Mouse (Mus musculus) forebrain, embryonic 15.5 days (tissue): Measurements from ENCODE around the gene Sapcd2. TPM values are rescaled to one million over a fixed set of nuclear protein-coding genes. Genes with fewer than 3 reads are reported as not detected.
A peak's percentile ranks its signal among the peaks of the same experiment; 100 is the strongest.

ENCODE experiments used
- ATAC-seq: fragments of 200-750 bp; cut with Nextera tagmentation; replicated peaks from 2 replicates; pipeline ENCODE4 v1.8.0; 2017; ENCODE audit warnings: mild to moderate bottlenecking, moderate TSS enrichment, moderate library complexity
- H3K27ac ChIP-seq: fragments of 300-500 bp; sonication (generic); replicated peaks from 2 replicates; pipeline ENCODE4 v1.5.1; 2015; ENCODE audit warnings: mild to moderate bottlenecking, inconsistent platforms
- H3K27me3 ChIP-seq: fragments of 300-500 bp; sonication (generic); 2 replicates; pipeline ENCODE4 v1.6.1; 2015; ENCODE audit warnings: inconsistent platforms
- H3K36me3 ChIP-seq: fragments of 300-500 bp; sonication (generic); 2 replicates; pipeline ENCODE4 v1.6.1; 2015; ENCODE audit warnings: mild to moderate bottlenecking, inconsistent platforms
- H3K4me1 ChIP-seq: fragments of 300-500 bp; sonication (generic); 2 replicates; pipeline ENCODE4 v1.6.1; 2015; ENCODE audit warnings: inconsistent platforms
- H3K4me2 ChIP-seq: fragments of 300-500 bp; sonication (generic); replicated peaks from 2 replicates; pipeline ENCODE4 v1.6.1; 2015; ENCODE audit warnings: mild to moderate bottlenecking, inconsistent platforms
- H3K4me3 ChIP-seq: fragments of 300-500 bp; sonication (generic); 2 replicates; pipeline ENCODE4 v1.5.1; 2015; ENCODE audit warnings: mild to moderate bottlenecking, inconsistent platforms
- H3K9ac ChIP-seq: fragments of 300-500 bp; sonication (generic); replicated peaks from 2 replicates; pipeline ENCODE4 v1.6.1; 2015; ENCODE audit warnings: mild to moderate bottlenecking, inconsistent platforms
- H3K9me3 ChIP-seq: fragments of 300-500 bp; sonication (generic); 2 replicates; pipeline ENCODE4 v1.6.1; 2016; ENCODE audit warnings: inconsistent platforms
- WGBS: fragments of 180-500 bp; shearing (Covaris S2); methylation state at CpG from one replicate; pipeline ENCODE4 v1.1.7; 2015; ENCODE audit warnings: mixed read lengths; 5-methylcytosine and 5-hydroxymethylcytosine counted together
- polyA plus RNA-seq: library from polyadenylated mRNA; unstranded; fragments of >200 nt; fragmentation: Nextera tagmentation; extraction: Ambion mirVana; gene quantifications from 2 replicates; pipeline ENCODE4 v1.2.1, GENCODE M21; 2015

Sapcd2 gene
- polyA plus RNA-seq, 1 experiment from 2014 or later, result 32.6 TPM

DNA sequence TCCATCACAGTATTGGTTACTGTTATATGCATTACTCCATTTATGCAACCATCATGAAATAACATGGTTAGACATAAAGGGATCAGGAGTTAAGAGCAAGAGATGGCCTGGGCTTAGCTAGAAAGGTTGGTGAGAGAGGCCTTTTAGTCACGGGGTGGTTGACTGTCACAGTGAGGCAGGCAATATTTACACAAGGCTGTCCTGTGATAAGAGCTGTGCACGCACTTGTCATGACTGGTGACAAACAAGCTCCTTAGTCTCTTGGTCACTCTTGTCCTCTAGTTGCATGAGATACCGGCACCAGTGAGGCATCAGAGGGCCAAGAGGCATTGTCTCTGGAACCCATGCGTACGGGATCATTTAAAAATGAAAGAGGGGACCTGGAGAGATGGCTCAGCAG lies 12.4 kb downstream of the Sapcd2 start:
- Histone ChIP-seq H3K9ac (no peak overlapping the region), H3K27me3 (no peaks in the 10 kb centered on the region), H3K4me2 (no peak overlapping the region), H3K9me3 (no peaks in the 10 kb centered on the region), H3K36me3 (no peaks in the 10 kb centered on the region), H3K4me3 (no peak overlapping the region), H3K27ac (no peak overlapping the region), H3K4me1 (no peaks in the 10 kb centered on the region)
- WGBS, result 88% methylated on average over 5 of the region's 5 CpGs
- no peak for ATAC-seq

DNA sequence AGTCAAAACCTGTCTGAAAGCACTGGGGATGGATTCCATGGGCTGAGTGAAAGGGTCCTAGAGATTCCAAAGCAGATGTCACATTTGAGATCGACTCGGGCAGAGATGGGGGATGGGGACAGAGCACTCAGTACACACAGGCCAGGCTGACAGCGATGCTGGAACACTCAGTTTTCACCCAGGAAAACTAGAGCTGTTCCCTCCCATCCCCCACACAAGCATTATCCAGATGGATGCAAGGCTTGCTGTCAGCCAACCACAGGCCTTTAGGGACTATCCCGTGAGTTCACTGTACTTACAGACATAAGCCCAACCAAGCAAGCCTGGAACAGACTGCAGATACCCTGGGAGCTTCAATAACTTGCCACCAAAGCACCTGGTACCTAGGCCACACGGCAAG lies 19.1 kb downstream of the Sapcd2 start:
- WGBS, result 75% methylated on average over 5 of the region's 5 CpGs
- Histone ChIP-seq H3K4me1 (peaks cover 18% of the 10 kb centered on the region), H3K9me3 (no peaks in the 10 kb centered on the region), H3K36me3 (no peaks in the 10 kb centered on the region), H3K4me2 (no peak overlapping the region), H3K4me3 (no peak overlapping the region), H3K27ac (no peak overlapping the region), H3K9ac (no peak overlapping the region), H3K27me3 (peaks cover 13% of the 10 kb centered on the region)
- no peak for ATAC-seq

DNA sequence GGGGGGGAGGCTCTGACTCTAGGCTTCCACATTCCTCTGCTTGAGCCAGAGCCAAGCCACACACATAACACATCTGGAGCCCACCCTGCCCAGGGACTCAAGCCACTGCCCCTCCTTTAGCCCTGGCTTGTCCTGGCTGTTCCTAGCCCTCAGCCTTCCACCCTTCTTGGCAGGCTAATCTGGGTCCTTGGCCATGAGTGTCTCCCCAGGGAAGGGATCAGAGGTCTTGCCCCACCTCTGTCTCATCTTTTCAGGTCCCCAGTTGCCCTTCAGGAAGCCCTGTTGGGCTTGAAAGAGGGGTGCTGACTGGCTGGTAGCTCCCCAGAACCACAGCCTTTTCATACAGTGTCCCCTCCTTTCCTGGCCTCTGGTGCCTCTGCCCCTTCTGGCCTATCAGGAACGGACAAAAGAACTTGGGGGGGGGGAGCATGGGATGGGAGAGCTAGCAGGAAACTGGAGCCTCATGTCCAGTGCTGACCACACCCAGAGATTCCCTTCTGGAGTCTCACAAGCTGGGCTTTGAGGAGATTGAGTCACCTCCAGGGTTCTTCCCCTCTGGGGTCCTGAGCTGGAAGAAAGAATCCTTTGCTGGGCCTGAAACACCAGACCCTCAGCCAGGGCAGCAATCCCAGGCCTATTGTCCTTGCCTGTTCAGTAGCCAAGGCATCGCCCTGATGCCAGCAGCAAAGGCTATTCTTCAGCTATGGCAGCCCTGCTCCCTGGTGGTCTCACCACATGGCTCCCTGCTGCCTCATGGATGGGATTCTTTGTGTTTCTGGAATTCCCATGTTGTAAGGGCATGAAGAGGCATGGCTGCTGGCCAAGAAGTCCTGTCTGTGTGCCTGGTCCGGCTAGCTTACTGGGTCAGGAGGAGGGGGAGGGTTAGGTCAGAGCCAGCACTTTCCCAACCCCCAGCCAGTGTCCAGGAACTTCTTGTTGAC lies 22.4 kb downstream of the Sapcd2 start:
- 19% methylated on average over 3 of the region's 3 CpGs for WGBS
- peak overlapping the region; percentile 40; the same call in 1 of the 2 replicates for H3K27ac ChIP-seq
- H3K9me3 ChIP-seq, result no peaks in the 10 kb centered on the region
- H3K4me2 ChIP-seq, result no peak overlapping the region
- H3K9ac ChIP-seq, result no peak overlapping the region
- peaks cover 45% of the 10 kb centered on the region for H3K27me3 ChIP-seq
- H3K4me1 ChIP-seq, result peaks cover 21% of the 10 kb centered on the region
- no peaks in the 10 kb centered on the region for H3K36me3 ChIP-seq
- no peak overlapping the region for H3K4me3 ChIP-seq
- peak; percentile 87 for ATAC-seq

DNA sequence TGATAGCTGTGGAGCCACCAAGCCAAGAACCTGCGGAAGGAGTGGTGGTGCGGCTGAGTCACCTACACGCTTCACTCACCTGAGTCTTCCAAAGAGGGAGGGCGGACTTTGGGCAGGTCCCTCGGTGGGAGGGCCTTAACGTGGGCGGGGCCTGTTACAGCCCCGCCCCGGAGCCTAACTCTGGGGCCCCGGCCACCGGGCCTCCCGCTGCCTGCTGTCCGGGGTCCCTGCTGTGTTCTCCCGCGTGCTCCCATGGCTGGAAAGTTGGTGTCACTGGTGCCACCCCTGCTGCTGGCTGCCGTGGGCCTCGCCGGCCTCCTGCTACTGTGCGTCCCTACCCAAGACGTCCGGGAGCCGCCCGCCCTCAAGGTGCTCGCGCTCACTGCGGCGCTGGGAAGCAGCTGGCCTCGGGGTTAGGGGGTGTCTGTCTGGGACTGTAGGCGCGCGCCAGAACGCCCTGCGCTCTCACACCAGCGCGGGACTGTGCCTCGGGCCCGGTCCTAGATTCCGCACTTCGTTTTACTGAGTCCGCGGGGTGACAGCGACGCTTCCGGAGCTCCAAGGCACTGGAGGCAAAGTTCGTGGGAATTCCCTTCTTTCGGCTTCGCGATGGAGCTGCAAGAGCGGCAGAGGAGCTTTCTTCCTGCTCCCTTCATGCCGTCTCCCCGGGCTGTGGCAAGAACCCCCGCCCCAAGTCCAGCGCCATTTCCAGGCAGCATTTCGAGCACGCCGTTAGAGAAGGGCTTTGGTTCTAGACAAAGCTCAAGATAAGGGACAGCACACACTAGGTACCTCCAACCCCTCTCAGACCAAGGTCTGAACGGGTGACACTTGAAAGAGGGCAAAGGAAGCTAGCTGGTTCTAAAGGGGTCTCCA lies 23.8 kb downstream of the Sapcd2 start, which contains the start of gene Entpd2:
Gene Entpd2 (plus strand): TSS at position 154 of the 876 bp plus-strand sequence.
- Histone ChIP-seq H3K27me3 (peaks cover 52% of the 10 kb centered on the region), H3K36me3 (no peaks in the 10 kb centered on the region), H3K4me3 (peak within 1 kb of the TSS; percentile 36), H3K9me3 (no peaks in the 10 kb centered on the region), H3K9ac (peak within 1 kb of the TSS; percentile 26), H3K4me2 (peak within 1 kb of the TSS; percentile 53), H3K27ac (0 out of 2 replicates have a peak within 1 kb of the TSS, but pooled peaks have one; percentile 40), H3K4me1 (peaks cover 27% of the 10 kb centered on the region)
- 2% methylated on average over 57 of the region's 57 CpGs for WGBS
- ATAC-seq, result no peak

DNA sequence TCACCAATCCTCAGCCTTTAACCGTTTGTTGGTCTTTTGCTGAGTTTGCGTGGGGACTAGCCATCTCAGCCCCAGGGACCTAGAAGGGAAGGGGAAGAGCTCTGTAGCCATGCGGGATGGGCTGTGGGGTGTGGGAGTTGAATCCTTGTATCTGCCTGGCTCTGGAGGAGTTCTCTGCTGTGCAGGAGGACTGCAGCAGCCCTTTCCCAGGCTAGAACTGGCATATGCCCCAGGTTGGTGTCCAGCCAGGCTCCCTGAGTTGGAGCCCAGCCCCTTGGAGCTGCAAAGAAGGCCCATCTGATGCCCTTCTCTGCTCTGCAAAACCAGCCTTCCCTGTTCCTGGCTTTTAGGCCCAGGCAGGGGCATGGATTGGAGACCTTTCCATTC lies 24.5 kb downstream of the Sapcd2 start:
- Histone ChIP-seq H3K9ac (no peak overlapping the region), H3K36me3 (no peaks in the 10 kb centered on the region), H3K27me3 (peaks cover 52% of the 10 kb centered on the region), H3K4me1 (peaks cover 28% of the 10 kb centered on the region), H3K4me2 (0 out of 2 replicates have a peak overlapping the region, but pooled peaks have one; percentile 53), H3K27ac (no peak overlapping the region), H3K4me3 (peak overlapping the region; percentile 36), H3K9me3 (no peaks in the 10 kb centered on the region)
- WGBS, result 26% methylated on average over 3 of the region's 3 CpGs
- ATAC-seq, result no peak

DNA sequence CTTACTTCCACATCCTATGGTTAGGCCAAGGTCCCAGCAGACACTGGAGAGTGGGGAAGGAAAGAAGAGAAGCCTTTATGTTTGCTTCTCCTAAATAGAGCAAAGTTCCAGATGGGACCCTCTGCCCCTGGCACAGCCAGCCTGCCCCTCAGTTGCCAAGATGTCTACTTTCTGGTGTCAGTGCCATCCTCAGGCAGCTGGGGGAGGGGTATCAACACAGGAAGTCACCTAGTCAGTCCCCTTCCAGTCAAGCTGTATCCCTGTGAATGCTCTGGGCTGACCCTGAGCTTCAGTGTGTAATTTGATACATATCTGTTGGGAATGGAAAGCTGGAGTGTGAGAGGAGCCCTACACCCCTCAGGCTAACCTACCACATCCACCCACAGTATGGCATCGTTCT lies 24.9 kb downstream of the Sapcd2 start:
- ATAC-seq, result no peak
- no peak overlapping the region for H3K9ac ChIP-seq
- H3K4me3 ChIP-seq, result no peak overlapping the region
- 85% methylated on average over 1 of the region's 1 CpGs for WGBS
- no peaks in the 10 kb centered on the region for H3K9me3 ChIP-seq
- no peak overlapping the region for H3K27ac ChIP-seq
- H3K27me3 ChIP-seq, result peaks cover 52% of the 10 kb centered on the region
- H3K4me2 ChIP-seq, result no peak overlapping the region
- H3K36me3 ChIP-seq, result no peaks in the 10 kb centered on the region
- peaks cover 28% of the 10 kb centered on the region for H3K4me1 ChIP-seq

DNA sequence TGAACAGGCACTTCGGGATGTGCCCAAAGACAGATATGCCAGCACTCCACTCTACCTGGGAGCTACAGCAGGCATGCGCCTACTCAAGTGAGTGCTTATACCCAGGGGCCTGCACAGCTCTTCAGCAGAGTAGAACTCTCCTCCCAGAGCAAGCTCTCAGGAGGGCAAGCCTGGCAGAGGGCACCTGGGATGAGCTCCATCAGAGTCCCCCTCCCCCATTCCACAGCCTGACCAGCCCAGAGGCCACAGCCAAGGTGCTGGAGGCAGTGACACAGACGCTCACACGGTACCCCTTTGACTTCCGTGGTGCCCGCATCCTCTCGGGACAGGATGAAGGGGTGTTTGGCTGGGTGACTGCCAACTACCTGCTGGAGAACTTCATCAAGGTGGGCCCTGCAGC lies 25.9 kb downstream of the Sapcd2 start:
- no peak overlapping the region for H3K9ac ChIP-seq
- peaks cover 52% of the 10 kb centered on the region for H3K27me3 ChIP-seq
- no peak overlapping the region for H3K4me3 ChIP-seq
- peaks cover 33% of the 10 kb centered on the region for H3K4me1 ChIP-seq
- H3K27ac ChIP-seq, result no peak overlapping the region
- 93% methylated on average over 7 of the region's 7 CpGs for WGBS
- no peak for ATAC-seq
- no peaks in the 10 kb centered on the region for H3K36me3 ChIP-seq
- no peak overlapping the region for H3K4me2 ChIP-seq
- H3K9me3 ChIP-seq, result no peaks in the 10 kb centered on the region

DNA sequence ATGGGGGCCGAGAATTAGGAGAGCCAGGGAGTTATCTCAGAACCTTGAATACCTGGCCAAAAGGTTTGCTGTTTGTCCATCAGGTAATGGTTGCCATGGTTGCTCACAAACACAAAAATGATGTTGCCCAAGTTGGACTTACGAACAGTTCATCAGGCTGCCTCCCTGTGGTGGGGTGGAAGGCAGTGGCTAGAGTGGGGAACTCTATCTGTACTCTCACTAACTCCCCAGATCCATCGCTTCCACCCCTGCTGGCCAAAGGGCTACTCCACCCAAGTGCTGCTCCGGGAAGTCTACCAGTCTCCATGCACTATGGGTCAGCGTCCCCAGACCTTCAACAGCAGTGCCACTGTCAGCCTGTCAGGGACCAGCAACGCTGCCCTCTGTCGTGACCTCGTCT lies 26.9 kb downstream of the Sapcd2 start, which contains the start of gene Npdc1:
Gene Npdc1 (plus strand): TSS at position 301 of the 400 bp plus-strand sequence.
- Histone ChIP-seq H3K9ac (no peak within 1 kb of the TSS), H3K4me2 (no peak within 1 kb of the TSS), H3K9me3 (no peaks in the 10 kb centered on the region), H3K4me3 (no peak within 1 kb of the TSS), H3K27ac (no peak within 1 kb of the TSS), H3K4me1 (peaks cover 36% of the 10 kb centered on the region), H3K27me3 (peaks cover 52% of the 10 kb centered on the region), H3K36me3 (no peaks in the 10 kb centered on the region)
- 64% methylated on average over 8 of the region's 8 CpGs for WGBS
- no peak for ATAC-seq

DNA sequence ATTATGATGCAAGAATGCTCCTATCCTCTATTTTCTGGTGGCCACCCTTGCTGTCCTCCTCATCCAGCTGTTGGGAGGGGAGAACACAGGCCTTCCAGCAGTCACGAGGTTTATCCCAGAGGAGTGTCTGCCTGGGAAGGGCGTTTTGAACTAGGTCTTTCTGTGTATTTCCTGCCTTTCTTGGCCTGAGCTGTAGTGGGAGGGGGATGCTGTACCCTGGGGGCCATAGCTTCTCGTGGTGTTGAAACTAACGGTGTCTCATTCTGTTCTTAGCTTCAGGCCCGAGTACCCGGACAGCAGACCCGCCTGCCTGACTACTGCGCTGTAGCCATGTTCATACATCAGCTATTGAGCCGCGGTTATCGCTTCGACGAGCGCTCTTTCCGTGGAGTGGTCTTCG lies 28.2 kb downstream of the Sapcd2 start:
- Histone ChIP-seq H3K36me3 (no peaks in the 10 kb centered on the region), H3K4me3 (peak overlapping the region; percentile 41), H3K4me1 (peaks cover 39% of the 10 kb centered on the region), H3K4me2 (peak overlapping the region; percentile 60), H3K9me3 (no peaks in the 10 kb centered on the region), H3K27ac (no peak overlapping the region), H3K27me3 (peaks cover 47% of the 10 kb centered on the region), H3K9ac (peak overlapping the region; percentile 45)
- WGBS, result 21% methylated on average over 16 of the region's 16 CpGs
- no peak for ATAC-seq

DNA sequence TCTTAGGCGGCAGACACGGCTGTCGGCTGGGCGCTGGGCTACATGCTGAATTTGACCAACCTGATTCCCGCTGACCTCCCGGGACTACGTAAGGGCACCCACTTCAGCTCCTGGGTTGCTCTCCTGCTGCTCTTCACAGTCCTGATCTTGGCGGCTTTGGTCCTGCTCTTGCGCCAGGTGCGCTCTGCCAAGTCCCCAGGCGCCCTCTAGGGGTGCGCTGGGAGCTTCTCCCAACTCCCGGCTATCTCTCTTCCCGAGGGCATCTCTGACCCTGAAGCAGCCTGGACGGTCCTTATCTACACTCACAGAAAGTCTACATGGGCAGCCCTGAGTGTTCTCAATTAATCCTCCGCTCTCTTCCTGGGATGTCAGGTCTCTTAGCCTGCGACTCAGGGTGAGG lies 28.6 kb downstream of the Sapcd2 start:
- H3K27me3 ChIP-seq, result peaks cover 43% of the 10 kb centered on the region
- H3K27ac ChIP-seq, result no peak overlapping the region
- H3K4me2 ChIP-seq, result peak overlapping the region; percentile 60
- H3K4me3 ChIP-seq, result peak overlapping the region; percentile 41
- peak overlapping the region; percentile 45 for H3K9ac ChIP-seq
- 5% methylated on average over 17 of the region's 17 CpGs for WGBS
- ATAC-seq, result no peak
- no peaks in the 10 kb centered on the region for H3K36me3 ChIP-seq
- peaks cover 39% of the 10 kb centered on the region for H3K4me1 ChIP-seq
- H3K9me3 ChIP-seq, result no peaks in the 10 kb centered on the region

DNA sequence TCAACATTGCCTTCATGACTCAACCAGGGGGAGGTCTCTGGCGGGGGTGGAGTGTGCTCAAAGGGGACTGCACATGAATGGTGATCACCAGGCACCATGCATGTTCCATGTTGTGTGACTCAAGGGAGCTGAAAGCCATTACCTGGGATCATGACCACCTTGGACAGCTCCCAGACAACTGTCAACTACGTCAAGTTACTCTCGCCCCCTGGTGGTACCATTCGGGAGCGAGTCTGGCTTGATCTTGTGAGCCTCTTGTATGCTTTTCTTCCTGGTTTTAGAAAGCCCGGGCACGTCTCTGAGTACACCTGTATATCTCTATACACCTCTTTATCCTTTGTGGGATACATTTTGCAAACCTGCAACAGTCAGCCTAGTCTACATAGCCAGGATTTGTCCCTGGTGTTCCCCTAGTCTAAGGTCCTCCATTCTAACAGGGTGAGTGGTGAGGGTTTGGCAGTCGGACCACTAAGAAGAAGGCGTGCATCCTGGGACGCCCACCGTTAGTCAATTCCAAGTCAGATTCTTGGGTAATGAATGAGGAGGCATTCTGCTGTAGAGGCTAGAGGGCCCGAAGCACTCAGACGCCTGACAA lies 30.4 kb downstream of the Sapcd2 start:
- peak overlapping the region; percentile 99 for H3K9ac ChIP-seq
- no peaks in the 10 kb centered on the region for H3K9me3 ChIP-seq
- peak overlapping the region; percentile 71 for H3K4me3 ChIP-seq
- H3K27me3 ChIP-seq, result peaks cover 27% of the 10 kb centered on the region
- peaks cover 5% of the 10 kb centered on the region; the same call in 1 of the 2 replicates for H3K36me3 ChIP-seq
- peak overlapping the region; percentile 91 for H3K27ac ChIP-seq
- ATAC-seq, result no peak; the same call in none of the 2 replicates
- peak overlapping the region; percentile 70 for H3K4me2 ChIP-seq
- peaks cover 39% of the 10 kb centered on the region for H3K4me1 ChIP-seq
- WGBS, result under 1% methylated on average over 13 of the region's 13 CpGs
